Mouse (Mus musculus): ENCODE measurements at regions not wholly inside any gene's neighbourhood (a gene's known extent, or its start where the extent isn't known, plus 50 kb on each side); places are given as distances from the start of the nearest gene placed in this dataset.

DNA sequence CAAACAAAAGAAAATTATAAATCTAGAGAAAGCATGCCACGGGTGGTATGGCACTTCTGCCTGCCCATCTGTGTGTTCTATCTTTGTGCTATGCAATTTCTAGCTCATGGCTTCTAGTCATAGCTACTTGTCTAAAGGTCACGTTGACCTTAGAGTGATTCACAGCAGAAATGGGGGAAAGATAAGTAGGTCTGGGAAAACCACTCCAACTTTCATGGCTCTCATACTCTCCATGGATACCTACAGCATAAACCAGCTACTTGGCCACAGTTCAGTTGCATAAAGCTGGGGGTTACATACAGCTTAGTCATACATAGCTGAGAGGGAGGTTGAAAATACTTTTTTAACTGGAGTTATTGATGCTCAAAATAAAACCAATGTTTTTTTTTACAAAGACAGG is 100.6 kb upstream of the Trpc6 start:
- DNase-seq (ENCODE audit: low spot score in 2 of 2) = peak; percentile 2 to 11
- peak overlapping the region; percentile 32; the same call in 1 of the 2 replicates for H3K27ac ChIP-seq

DNA sequence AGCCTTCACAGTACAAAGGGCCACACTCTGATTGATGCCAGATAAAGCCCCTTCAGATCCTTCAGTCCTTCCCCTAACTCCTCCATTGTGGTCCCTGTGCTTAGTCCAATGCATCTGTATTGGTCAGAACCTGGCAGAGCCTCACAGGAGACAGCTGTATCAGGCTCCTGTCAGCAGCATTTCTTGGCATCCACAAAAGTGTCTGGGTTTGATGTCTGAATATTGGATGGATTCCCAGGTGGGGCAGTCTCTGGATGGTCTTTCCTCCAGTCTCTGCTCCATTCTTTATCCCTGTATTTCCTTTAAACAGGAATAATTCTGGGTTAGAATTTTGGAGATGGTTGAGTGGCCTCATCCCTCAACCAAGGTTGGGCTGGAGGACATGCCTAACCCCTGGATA is 92.5 kb upstream of the Trpc6 start:
- no peak for TF ChIP-seq CTCF (conservative IDR thresholded peaks at IDR 0.05)
- Histone ChIP-seq H3K4me3 (no peak overlapping the region), H3K27ac (no peak overlapping the region)
- no peak for DNase-seq (ENCODE audit: low spot score in 2 of 2)

More for the DNA sequence above, 100.6 kb upstream of the Trpc6 start:
- H3K4me3 ChIP-seq = no peak overlapping the region
- no peak for TF ChIP-seq CTCF (conservative IDR thresholded peaks at IDR 0.05)

DNA sequence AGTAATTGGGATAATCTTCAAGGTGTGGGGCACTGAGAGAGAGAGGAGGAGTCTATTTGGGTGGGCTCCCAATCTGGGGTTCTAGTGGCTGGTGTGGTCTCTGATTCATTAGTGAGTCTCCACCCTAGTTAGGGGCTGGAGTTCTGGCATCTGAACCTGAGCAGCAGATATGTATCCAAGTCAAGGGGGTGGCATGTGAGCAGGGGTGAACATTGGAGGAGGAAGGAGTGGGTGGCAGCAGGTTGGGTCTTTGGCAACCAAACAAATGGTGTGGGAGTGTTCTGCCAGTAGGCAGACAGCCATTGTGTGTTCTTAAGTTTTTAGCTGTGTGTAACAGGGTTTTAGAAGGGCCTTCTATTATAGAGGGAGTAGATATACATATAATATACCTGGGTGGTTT is 90.4 kb upstream of the Trpc6 start:
- Histone ChIP-seq H3K27ac (peak overlapping the region; percentile 25; the same call in 1 of the 2 replicates), H3K4me3 (no peak overlapping the region)
- no peak for TF ChIP-seq CTCF (conservative IDR thresholded peaks at IDR 0.05)
- peak; percentile 1 to 52 for DNase-seq (ENCODE audit: low spot score in 2 of 2)

DNA sequence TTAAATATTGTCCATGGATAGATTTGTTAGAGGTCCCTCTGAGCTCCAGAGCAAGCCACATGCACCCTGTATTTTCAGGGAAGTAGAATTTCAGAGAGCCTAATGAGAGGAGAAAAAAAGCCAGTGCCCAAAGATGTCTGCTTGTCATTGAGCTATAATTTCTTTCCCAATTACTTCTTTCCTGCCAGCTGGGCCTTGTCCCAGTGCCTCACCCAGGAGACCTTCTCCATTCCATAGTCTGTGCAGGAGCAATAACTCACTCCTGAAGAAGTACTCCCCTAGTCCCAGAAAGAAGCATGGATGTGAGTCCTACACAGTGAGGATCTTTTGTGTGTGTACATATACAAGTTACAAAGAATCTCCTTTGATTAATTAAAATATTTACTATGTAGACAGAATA is 89.4 kb upstream of the Trpc6 start:
- H3K27ac ChIP-seq = peak overlapping the region; percentile 25; the same call in 1 of the 2 replicates
- DNase-seq (ENCODE audit: low spot score in 2 of 2) = no peak
- no peak for TF ChIP-seq CTCF (conservative IDR thresholded peaks at IDR 0.05)
- H3K4me3 ChIP-seq = no peak overlapping the region

DNA sequence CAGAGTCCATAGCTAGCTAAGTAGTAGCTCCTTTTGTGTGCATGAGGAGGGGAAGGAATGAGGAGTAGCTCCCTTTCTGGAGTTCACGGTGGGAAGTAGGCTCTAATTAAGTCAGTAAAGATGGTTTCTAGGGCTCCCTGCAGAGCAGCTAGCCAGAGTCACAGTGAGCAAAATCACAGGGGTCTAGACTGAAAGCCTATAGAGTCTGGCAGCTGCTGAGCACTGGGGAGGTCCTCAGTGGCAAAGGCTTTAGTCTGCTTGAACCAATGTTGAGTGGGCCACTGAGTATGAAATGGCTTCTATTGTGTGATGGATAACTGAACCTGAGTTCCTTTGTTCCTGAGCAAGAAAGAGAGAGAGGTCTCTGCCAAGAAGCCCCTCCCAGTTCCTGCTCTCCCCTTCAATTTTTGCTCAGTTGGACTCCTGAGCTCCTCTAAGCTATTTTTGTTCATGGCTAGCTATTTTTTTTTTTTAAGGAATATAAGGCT is 84.8 kb upstream of the Trpc6 start:
- no peak for DNase-seq (ENCODE audit: low spot score in 2 of 2)
- Histone ChIP-seq H3K27ac (no peak overlapping the region), H3K4me3 (no peak overlapping the region)
- no peak for TF ChIP-seq CTCF (conservative IDR thresholded peaks at IDR 0.05)

DNA sequence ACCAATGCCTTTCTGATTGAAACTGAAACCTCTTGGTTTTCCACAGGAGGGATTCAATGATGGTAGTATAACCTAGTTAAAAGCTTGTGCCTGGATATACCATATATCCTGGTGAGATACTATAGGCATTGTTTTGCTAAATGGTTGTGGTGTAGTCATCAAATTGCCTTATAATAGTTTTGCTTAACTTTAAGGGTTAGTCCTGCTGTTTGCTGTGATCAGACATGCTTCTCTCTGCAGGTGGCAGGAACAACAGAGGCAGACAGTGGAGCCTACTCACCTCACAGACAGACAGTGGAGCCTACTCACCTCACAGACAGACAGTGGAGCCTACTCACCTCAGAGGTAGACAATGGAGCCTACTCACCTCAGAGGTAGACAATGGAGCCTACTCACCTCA is 82.2 kb upstream of the Trpc6 start:
- no peak overlapping the region for H3K4me3 ChIP-seq
- TF ChIP-seq CTCF (conservative IDR thresholded peaks at IDR 0.05) = no peak
- H3K27ac ChIP-seq = no peak overlapping the region
- no peak for DNase-seq (ENCODE audit: low spot score in 2 of 2)

DNA sequence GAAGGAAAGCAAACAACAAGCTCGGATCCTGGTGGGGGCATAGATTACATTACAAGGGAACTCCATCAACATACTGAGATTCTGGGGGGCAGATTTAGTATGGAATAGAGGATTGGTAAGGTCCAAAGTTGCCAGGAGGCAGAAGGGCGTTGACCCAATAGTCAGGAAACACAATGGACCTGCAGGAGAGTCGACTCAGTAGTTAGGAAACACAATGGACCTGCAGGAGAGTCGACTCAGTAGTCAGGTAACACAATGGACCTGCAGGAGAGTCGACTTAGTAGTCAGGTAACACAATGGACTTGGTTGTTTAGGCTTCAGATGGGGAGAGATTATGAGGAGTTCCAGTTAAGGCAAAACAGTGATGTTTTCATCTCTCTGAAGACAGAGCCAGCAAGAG is 81.1 kb upstream of the Trpc6 start:
- no peak for DNase-seq (ENCODE audit: low spot score in 2 of 2)
- no peak overlapping the region for H3K27ac ChIP-seq
- TF ChIP-seq CTCF (conservative IDR thresholded peaks at IDR 0.05) = no peak
- H3K4me3 ChIP-seq = no peak overlapping the region

DNA sequence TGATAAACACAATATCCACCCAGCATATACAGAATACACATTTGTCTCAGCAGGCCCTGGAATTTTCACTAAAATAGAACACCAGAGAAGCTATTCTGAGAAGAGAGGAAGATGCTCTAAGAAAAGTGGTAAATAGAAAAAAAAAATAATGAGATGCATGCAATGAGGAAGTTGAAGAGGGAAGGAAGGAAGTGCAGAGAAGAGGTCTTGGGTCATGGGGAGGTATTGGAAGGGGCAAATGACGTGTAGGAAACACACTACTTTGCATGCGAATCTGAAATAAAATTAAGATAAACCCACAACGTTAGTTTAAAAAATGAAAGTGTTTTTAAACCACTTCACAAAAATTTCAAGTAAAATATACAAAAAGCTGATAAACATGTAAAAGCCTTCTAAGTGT is 57.4 kb upstream of the Trpc6 start:
- no peak for TF ChIP-seq CTCF (conservative IDR thresholded peaks at IDR 0.05)
- Histone ChIP-seq H3K4me3 (no peak overlapping the region), H3K27ac (no peak overlapping the region)
- no peak for DNase-seq (ENCODE audit: low spot score in 2 of 2)

DNA sequence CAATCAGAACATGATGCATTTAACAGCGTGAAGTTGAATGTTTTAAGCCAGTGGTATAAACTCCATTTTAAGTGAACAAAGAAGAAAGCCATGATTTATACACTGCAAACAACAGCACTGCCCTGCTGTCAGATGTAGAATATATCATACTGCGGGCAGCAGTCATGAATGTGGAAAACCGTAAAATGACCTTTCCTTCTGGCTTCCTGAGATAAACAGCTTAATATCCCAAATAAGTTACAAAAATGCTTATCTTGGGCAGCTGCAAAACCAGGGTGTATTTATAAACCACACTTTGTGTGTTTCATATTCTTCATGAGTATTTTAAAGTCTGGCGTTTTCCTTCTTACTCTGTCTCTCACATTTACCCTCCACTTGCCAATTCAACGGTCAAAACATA is 56.1 kb upstream of the Trpc6 start:
- no peak overlapping the region for H3K27ac ChIP-seq
- no peak for DNase-seq (ENCODE audit: low spot score in 2 of 2)
- TF ChIP-seq CTCF (conservative IDR thresholded peaks at IDR 0.05) = no peak
- no peak overlapping the region for H3K4me3 ChIP-seq
